Mouse (Mus musculus) heart, embryonic 16.5 days (tissue): ENCODE results near the gene Tmem120a. TPM values are rescaled to one million over a fixed set of nuclear protein-coding genes. Genes with fewer than 3 reads are reported as not detected.

Experiments used
- ATAC-seq: fragments of 200-750 bp; cut with Nextera tagmentation; replicated peaks from 2 replicates; pipeline ENCODE4 v1.8.0; 2017; ENCODE audit warnings: moderate number of reproducible peaks; ENCODE audit not compliant: insufficient read depth, low FRiP score; ENCODE audit errors: extremely low read depth
- H3K27ac ChIP-seq: fragments of 300-500 bp; sonication (generic); 2 replicates; pipeline ENCODE4 v1.5.1; 2014; ENCODE audit warnings: mild to moderate bottlenecking, low read length, control low read depth, moderate library complexity
- H3K27me3 ChIP-seq: fragments of 300-500 bp; sonication (generic); 2 replicates; pipeline ENCODE4 v1.6.1; 2014; ENCODE audit warnings: low read length, mixed read lengths; ENCODE audit not compliant: control insufficient read depth, insufficient read depth
- H3K36me3 ChIP-seq: fragments of 300-500 bp; sonication (generic); 2 replicates; pipeline ENCODE4 v1.6.1; 2014; ENCODE audit not compliant: control insufficient read depth, insufficient read depth
- H3K4me1 ChIP-seq: fragments of 300-500 bp; sonication (generic); 2 replicates; pipeline ENCODE4 v1.6.1; 2014; ENCODE audit warnings: low read length, mixed read lengths; ENCODE audit not compliant: control insufficient read depth, insufficient read depth
- H3K4me2 ChIP-seq: fragments of 300-500 bp; sonication (generic); 2 replicates; pipeline ENCODE4 v1.6.1; 2014; ENCODE audit warnings: low read depth, mild to moderate bottlenecking, control low read depth, low read length
- H3K4me3 ChIP-seq: fragments of 300-500 bp; sonication (generic); 2 replicates; pipeline ENCODE4 v1.5.1; 2014; ENCODE audit warnings: mild to moderate bottlenecking, control low read depth, low read length
- H3K9ac ChIP-seq: fragments of 300-500 bp; sonication (generic); 2 replicates; pipeline ENCODE4 v1.6.1; 2014; ENCODE audit warnings: low read length, control low read depth
- H3K9me3 ChIP-seq: fragments of 300-500 bp; sonication (generic); replicated peaks from 2 replicates; pipeline ENCODE4 v1.6.1; 2016; ENCODE audit warnings: low read length; ENCODE audit not compliant: control insufficient read depth
- WGBS: fragments of 180-500 bp; shearing (Covaris S2); extraction: QIAGEN DNeasy Blood & Tissue Kit; methylation state at CpG from one replicate; pipeline ENCODE4 v1.1.7; 2014; 5-methylcytosine and 5-hydroxymethylcytosine counted together
- microRNA-seq: library from miRNA; unstranded; fragments of <30 nt; microRNA quantifications from one replicate; pipeline ENCODE4, GENCODE M21; 2017
- polyA plus RNA-seq: library from polyadenylated mRNA; unstranded; fragments of >200 nt; fragmentation: Nextera tagmentation; extraction: Ambion mirVana; gene quantifications from 2 replicates; pipeline ENCODE4 v1.2.1, GENCODE M21; 2015

The Tmem120a gene
- polyA plus RNA-seq, 1 experiment from 2014 or later = 37.4 TPM

DNA sequence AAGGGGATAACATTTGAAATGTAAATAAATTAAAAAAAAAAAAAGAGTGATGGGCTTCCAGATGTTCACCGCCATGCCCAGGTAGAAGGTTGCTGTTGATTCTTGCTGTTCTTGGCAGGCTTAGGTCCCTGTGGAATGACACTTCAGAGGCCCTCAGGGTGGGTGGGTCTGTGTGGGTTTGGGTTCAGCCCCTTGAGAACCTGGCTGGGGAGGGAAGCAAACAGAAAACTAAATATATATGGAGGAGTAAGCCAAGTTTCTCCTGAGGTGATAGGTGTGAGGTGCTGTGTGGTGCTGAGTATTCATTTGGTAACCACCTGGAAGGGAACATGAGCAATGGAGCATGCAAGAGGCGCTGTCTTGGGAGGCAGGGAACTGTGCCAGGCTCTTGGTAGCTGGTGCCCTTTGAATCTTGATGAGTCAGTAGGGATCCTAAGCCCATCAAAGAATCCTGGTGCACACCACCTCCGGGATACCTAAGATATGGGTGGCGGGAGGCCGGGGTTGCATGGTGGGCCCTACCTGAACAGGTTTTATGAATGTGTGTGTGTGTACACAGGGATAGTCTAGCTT lies 50.9 kb downstream of the Tmem120a start:
- 91% methylated on average over 5 of the region's 5 CpGs for WGBS
- H3K27me3 ChIP-seq = no peaks in the 10 kb centered on the region
- H3K9me3 ChIP-seq = no peaks in the 10 kb centered on the region
- no peak overlapping the region for H3K4me3 ChIP-seq
- H3K4me1 ChIP-seq = peaks cover 14% of the 10 kb centered on the region
- no peak overlapping the region for H3K9ac ChIP-seq
- H3K27ac ChIP-seq = no peak overlapping the region
- ATAC-seq = no peak
- no peak overlapping the region for H3K4me2 ChIP-seq
- H3K36me3 ChIP-seq = no peaks in the 10 kb centered on the region

DNA sequence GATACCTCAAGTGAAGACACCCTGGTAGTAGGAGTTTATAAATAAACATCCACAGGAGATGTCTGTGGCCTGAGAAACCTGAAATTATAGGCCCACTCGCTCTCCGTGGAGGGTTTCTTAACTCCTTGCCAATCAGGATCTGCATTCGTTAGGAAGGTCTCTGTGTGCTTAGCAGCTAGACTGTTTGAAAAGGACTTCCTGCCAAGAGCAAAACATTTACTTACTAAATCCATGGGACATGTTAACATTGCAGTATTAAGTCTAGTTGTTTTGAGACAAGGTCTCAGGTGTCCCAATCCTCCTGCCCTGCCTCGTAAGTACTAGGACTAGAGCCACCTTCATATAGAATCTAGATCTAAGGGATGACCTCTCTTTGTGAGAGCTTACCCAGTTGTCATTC lies 53.0 kb downstream of the Tmem120a start:
- 81% methylated on average over 4 of the region's 4 CpGs for WGBS
- Histone ChIP-seq H3K27ac (no peak overlapping the region), H3K4me1 (peaks cover 17% of the 10 kb centered on the region), H3K27me3 (no peaks in the 10 kb centered on the region), H3K36me3 (no peaks in the 10 kb centered on the region), H3K4me3 (no peak overlapping the region), H3K4me2 (no peak overlapping the region), H3K9ac (no peak overlapping the region), H3K9me3 (no peaks in the 10 kb centered on the region)
- no peak for ATAC-seq

DNA sequence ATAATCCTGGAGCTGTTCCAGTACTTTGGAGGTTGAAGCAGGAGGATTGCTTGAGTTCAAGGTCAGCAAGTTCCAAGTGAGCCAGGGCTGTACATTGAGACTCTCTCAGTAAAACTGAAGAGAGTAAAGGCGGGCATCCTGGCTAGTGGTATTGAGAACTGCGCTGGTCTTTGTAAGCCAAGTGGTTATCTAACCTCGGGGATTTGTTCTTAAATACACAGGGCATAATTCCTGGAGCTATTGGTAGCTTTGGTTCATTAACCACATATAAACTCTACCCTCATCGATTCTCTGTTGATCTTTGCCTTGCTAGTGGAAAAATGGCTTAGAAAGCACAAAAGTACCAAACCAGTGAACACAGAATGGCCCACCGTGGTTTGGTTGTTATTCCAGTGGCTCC lies 53.8 kb downstream of the Tmem120a start:
- H3K27me3 ChIP-seq = no peaks in the 10 kb centered on the region
- ATAC-seq = no peak
- H3K9ac ChIP-seq = peak overlapping the region; percentile 81; the same call in 1 of the 2 replicates
- H3K9me3 ChIP-seq = no peaks in the 10 kb centered on the region
- peaks cover 21% of the 10 kb centered on the region for H3K4me1 ChIP-seq
- 90% methylated on average over 5 of the region's 5 CpGs for WGBS
- no peaks in the 10 kb centered on the region for H3K36me3 ChIP-seq
- H3K4me3 ChIP-seq = peak overlapping the region; percentile 72
- peak overlapping the region; percentile 80 for H3K4me2 ChIP-seq
- 0 out of 2 replicates have a peak overlapping the region, but pooled peaks have one; percentile 18 for H3K27ac ChIP-seq

Small RNA genes lying within 50 kb of the gene (microRNA-seq; reads per million reads assigned to microRNA genes)
- not detected for gene Mir7034

Other genes with a start within 250 kb of the Tmem120a start
- 20.3 and 23.5 TPM in 2 replicates for gene Hip1, start 199.3 kb downstream of the Tmem120a start, polyA plus RNA-seq
- not detected in 2 replicates for gene Ccl26, start 180.9 kb downstream of the Tmem120a start, polyA plus RNA-seq
- gene Ccl24, start 171.4 kb downstream of the Tmem120a start, polyA plus RNA-seq = 4.4 and 7.3 TPM in 2 replicates
- gene Rhbdd2, start 111.8 kb downstream of the Tmem120a start, polyA plus RNA-seq = 30.3 and 32.2 TPM in 2 replicates
- gene Por, start 74.4 kb downstream of the Tmem120a start, polyA plus RNA-seq = 52.6 and 56.7 TPM in 2 replicates
- 0.15 and 0.56 TPM in 2 replicates for gene Styxl1, start 33.9 kb upstream of the Tmem120a start, polyA plus RNA-seq
- gene Mdh2, start 34.0 kb upstream of the Tmem120a start, polyA plus RNA-seq = 1,315 and 1,333 TPM in 2 replicates
- gene Srrm3, start 62.4 kb upstream of the Tmem120a start, polyA plus RNA-seq = 0.07 and 0.09 TPM in 2 replicates
- gene Hspb1, start 143.5 kb upstream of the Tmem120a start, polyA plus RNA-seq = 794 and 965 TPM in 2 replicates
- 167 and 202 TPM in 2 replicates for gene Ywhag, start 190.2 kb upstream of the Tmem120a start, polyA plus RNA-seq
- gene Ssc4d, start 230.1 kb upstream of the Tmem120a start, polyA plus RNA-seq = 0.45 and 0.91 TPM in 2 replicates
- not detected in 2 replicates for gene Zp3, start 235.7 kb upstream of the Tmem120a start, polyA plus RNA-seq